Mouse (Mus musculus): Measurements from ENCODE around the gene Mon1b. TPM values are rescaled to one million over a fixed set of nuclear protein-coding genes. Genes with fewer than 3 reads are reported as not detected.

Gene Mon1b
- polyA plus RNA-seq, 1 experiment from 2014 or later, result 3.9 TPM

GRCm38 (mm10) chr8:113674611-113675010 lies 39.2 kb downstream of the Mon1b start:
- 54% methylated on average over 3 of the region's 3 CpGs for WGBS
- Histone ChIP-seq H3K9ac (no peak overlapping the region), H3K9me3 (replicated peaks) (no peaks in the 10 kb centered on the region), H3K36me3 (no peaks in the 10 kb centered on the region), H3K4me3 (no peak overlapping the region), H3K4me1 (replicated peaks) (no peaks in the 10 kb centered on the region; the same call in 1 of the 2 replicates), H3K27me3 (no peaks in the 10 kb centered on the region), H3K27ac (no peak overlapping the region), H3K4me2 (no peak overlapping the region)
- no peak for ATAC-seq (replicated peaks; ENCODE audit: insufficient number of reproducible peaks, insufficient read depth, low FRiP score, low read depth)

GRCm38 (mm10) chr8:113675281-113675680 lies 39.9 kb downstream of the Mon1b start:
- no peak overlapping the region for H3K9ac ChIP-seq
- WGBS, result 62% methylated on average over 2 of the region's 2 CpGs

GRCm38 (mm10) chr8:113676811-113677210 lies 41.4 kb downstream of the Mon1b start:
- Histone ChIP-seq H3K36me3 (no peaks in the 10 kb centered on the region), H3K4me3 (no peak overlapping the region), H3K9ac (no peak overlapping the region), H3K27ac (no peak overlapping the region), H3K4me1 (replicated peaks) (no peaks in the 10 kb centered on the region), H3K9me3 (replicated peaks) (no peaks in the 10 kb centered on the region), H3K4me2 (no peak overlapping the region), H3K27me3 (no peaks in the 10 kb centered on the region)
- ATAC-seq (replicated peaks; ENCODE audit: insufficient number of reproducible peaks, insufficient read depth, low FRiP score, low read depth), result no peak
- 78% methylated on average over 1 of the region's 1 CpGs for WGBS

More at GRCm38 (mm10) chr8:113675281-113675680, 39.9 kb downstream of the Mon1b start:
- H3K27me3 ChIP-seq, result no peaks in the 10 kb centered on the region
- H3K4me3 ChIP-seq, result no peak overlapping the region
- ATAC-seq (replicated peaks; ENCODE audit: insufficient number of reproducible peaks, insufficient read depth, low FRiP score, low read depth), result no peak
- H3K27ac ChIP-seq, result no peak overlapping the region
- no peaks in the 10 kb centered on the region for H3K4me1 ChIP-seq (replicated peaks)
- H3K4me2 ChIP-seq, result no peak overlapping the region
- no peaks in the 10 kb centered on the region for H3K9me3 ChIP-seq (replicated peaks)
- H3K36me3 ChIP-seq, result no peaks in the 10 kb centered on the region

- Histone ChIP-seq H3K9ac (no peak overlapping the region), H3K27me3 (no peaks in the 10 kb centered on the region), H3K4me1 (replicated peaks) (no peaks in the 10 kb centered on the region), H3K4me2 (no peak overlapping the region), H3K27ac (no peak overlapping the region), H3K36me3 (no peaks in the 10 kb centered on the region), H3K9me3 (replicated peaks) (no peaks in the 10 kb centered on the region), H3K4me3 (no peak overlapping the region)
- no peak for ATAC-seq (replicated peaks; ENCODE audit: insufficient number of reproducible peaks, insufficient read depth, low FRiP score, low read depth)
- 39% methylated on average over 3 of the region's 3 CpGs for WGBS
These were observed 44.0 kb downstream of the Mon1b start for GRCm38 (mm10) chr8:113679361-113679760.

DNA sequence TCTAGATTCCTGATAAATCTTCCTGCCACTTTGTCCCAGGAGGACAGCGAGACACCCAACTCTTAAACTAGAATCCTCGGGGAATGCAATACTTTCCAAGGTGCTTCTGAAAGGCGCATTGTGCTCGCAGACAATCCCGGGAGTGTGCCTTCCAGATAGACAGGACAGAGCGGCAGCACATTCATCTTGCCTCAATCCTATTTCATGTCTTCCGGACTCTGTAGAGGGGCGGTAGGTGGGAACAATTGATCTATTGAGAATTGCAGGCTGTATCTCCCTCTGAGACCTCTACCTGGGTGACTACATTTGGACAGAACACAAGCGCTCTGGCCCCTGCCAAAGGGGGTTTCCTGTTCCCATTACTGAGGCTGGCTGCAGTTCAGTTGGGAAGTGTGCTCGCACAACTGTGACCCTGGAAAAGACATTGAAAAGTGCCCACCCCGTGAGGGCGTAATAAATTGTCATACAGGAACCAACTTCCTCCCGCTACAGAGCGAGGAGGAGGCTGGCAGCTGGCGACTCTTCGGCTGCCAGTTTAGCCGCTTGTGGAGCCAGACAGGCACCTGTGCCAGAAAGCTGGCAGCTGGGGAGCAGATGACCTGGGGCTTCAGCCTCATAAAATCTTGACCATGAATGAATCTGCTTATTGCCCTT lies 52.6 kb downstream of the Mon1b start:
- H3K36me3 ChIP-seq, result no peaks in the 10 kb centered on the region
- no peak for ATAC-seq (replicated peaks; ENCODE audit: insufficient number of reproducible peaks, insufficient read depth, low FRiP score, low read depth)
- H3K9me3 ChIP-seq (replicated peaks), result no peaks in the 10 kb centered on the region
- 63% methylated on average over 17 of the region's 17 CpGs for WGBS
- no peak overlapping the region for H3K9ac ChIP-seq
- H3K4me1 ChIP-seq (replicated peaks), result no peaks in the 10 kb centered on the region
- H3K4me3 ChIP-seq, result no peak overlapping the region
- no peak overlapping the region for H3K27ac ChIP-seq
- no peaks in the 10 kb centered on the region for H3K27me3 ChIP-seq
- H3K4me2 ChIP-seq, result no peak overlapping the region

DNA sequence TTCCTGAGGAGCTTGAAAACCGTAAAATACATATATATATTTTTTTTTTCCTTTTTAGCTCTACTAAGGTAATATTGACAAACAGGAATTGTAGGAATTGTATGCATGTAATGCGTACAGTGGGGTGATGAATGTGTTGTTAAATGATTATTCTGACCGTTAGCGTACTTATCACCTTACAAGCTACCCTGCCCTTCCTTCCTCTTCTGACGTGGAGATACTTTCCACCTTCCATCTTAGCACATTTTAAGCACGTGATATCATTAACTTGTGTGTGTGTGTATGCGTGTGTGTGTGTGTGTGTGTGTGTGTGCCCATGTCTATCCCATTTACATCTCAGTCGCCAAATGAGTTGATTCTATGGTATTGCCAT lies 53.1 kb downstream of the Mon1b start:
- H3K27ac ChIP-seq, result no peak overlapping the region
- 71% methylated on average over 8 of the region's 8 CpGs for WGBS
- ATAC-seq (replicated peaks; ENCODE audit: insufficient number of reproducible peaks, insufficient read depth, low FRiP score, low read depth), result no peak

GRCm38 (mm10) chr8:113691622-113692343 lies 56.4 kb downstream of the Mon1b start:
- H3K36me3 ChIP-seq, result no peaks in the 10 kb centered on the region
- H3K27me3 ChIP-seq, result no peaks in the 10 kb centered on the region
- no peak overlapping the region for H3K4me3 ChIP-seq
- ATAC-seq (replicated peaks; ENCODE audit: insufficient number of reproducible peaks, insufficient read depth, low FRiP score, low read depth), result no peak
- H3K9me3 ChIP-seq (replicated peaks), result no peaks in the 10 kb centered on the region
- no peak overlapping the region for H3K27ac ChIP-seq
- WGBS, result 74% methylated on average over 14 of the region's 14 CpGs
- H3K9ac ChIP-seq, result no peak overlapping the region
- H3K4me2 ChIP-seq, result no peak overlapping the region
- no peaks in the 10 kb centered on the region for H3K4me1 ChIP-seq (replicated peaks)

More for the DNA sequence above, 53.1 kb downstream of the Mon1b start:
- Histone ChIP-seq H3K9me3 (replicated peaks) (no peaks in the 10 kb centered on the region), H3K4me3 (no peak overlapping the region), H3K9ac (no peak overlapping the region), H3K4me1 (replicated peaks) (no peaks in the 10 kb centered on the region), H3K36me3 (no peaks in the 10 kb centered on the region), H3K27me3 (no peaks in the 10 kb centered on the region), H3K4me2 (no peak overlapping the region)

Other genes with a start within 250 kb of the Mon1b start
- gene Syce1l, start 7.6 kb downstream of the Mon1b start, polyA plus RNA-seq (2015; fragmentation: Nextera tagmentation; extraction: Ambion mirVana), result 0.19 TPM in 1 of 2 replicates, not detected in the other
- 0.88 and 2.0 TPM in 2 replicates for gene Adamts18, start 213.2 kb downstream of the Mon1b start, polyA plus RNA-seq (2015; fragmentation: Nextera tagmentation; extraction: Ambion mirVana)